Mouse (Mus musculus) C2C12 (cell line): ENCODE measurements at regions not wholly inside any gene's neighbourhood (a gene's known extent, or its start where the extent isn't known, plus 50 kb on each side); places are given as distances from the start of the nearest gene placed in this dataset.

Source experiments
- CEBPB ChIP-seq: IDR thresholded peaks from one replicate; pipeline ENCODE4 v1.6.1; 2011; ENCODE audit warnings: low read depth, mild to moderate bottlenecking, control low read depth, moderate library complexity
- CTCF ChIP-seq: IDR thresholded peaks from one replicate; pipeline ENCODE4 v1.5.1; 2011; ENCODE audit not compliant: control insufficient read depth, insufficient read depth, insufficient read length
- MAX ChIP-seq: IDR thresholded peaks from one replicate; pipeline ENCODE4 v1.6.1; 2011; ENCODE audit warnings: mild to moderate bottlenecking, control low read depth
- MYOD1 ChIP-seq: IDR thresholded peaks from one replicate; pipeline ENCODE4 v1.6.1; 2011; ENCODE audit warnings: low read depth; ENCODE audit not compliant: control insufficient read depth, insufficient read length
- MYOG ChIP-seq: IDR thresholded peaks from one replicate; pipeline ENCODE4 v1.6.1; 2011; ENCODE audit not compliant: control insufficient read depth, insufficient read length; ENCODE audit errors: extremely low read depth
- USF1 ChIP-seq: IDR thresholded peaks from one replicate; pipeline ENCODE4 v1.6.1; 2011; ENCODE audit warnings: low read depth, mild to moderate bottlenecking, control low read depth, moderate library complexity

DNA sequence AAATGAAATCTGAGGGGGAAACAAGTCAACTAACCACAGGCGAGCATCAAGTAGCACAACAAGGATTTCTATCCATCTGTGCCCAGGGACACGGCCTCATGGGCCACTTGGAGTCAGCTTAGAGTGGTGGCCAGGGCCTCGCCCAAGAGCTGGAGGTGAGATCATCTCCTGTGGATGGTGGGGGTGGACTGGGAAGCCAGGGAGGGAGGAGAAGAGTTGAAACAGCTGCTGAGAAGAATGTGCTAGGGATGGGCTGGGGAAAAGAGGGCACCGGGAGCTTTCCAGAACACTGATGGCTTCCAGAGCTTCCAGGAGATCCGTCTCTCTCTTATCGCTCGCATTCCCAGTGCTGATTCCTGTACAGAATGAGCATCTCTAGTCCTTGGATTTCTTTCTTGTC is 192.9 kb downstream of the Sox9 start:
- TF ChIP-seq CTCF (no peak), USF1 (no peak), MAX (peak; percentile 85), MYOD1 (peak; percentile 89), CEBPB (no peak), MYOG (no peak)
